Mouse (Mus musculus) c-Kit-negative CD71-positive TER-119-positive erythroid progenitor cells, embryonic 14.5 days (primary cell): ENCODE measurements at regions not wholly inside any gene's neighbourhood (a gene's known extent, or its start where the extent isn't known, plus 50 kb on each side); places are given as distances from the start of the nearest gene placed in this dataset.

Source experiments
- DNase-seq: peaks from one replicate; pipeline ENCODE4 v3.0.0-alpha.2; 2013; ENCODE audit warnings: low read depth, low spot score

DNA sequence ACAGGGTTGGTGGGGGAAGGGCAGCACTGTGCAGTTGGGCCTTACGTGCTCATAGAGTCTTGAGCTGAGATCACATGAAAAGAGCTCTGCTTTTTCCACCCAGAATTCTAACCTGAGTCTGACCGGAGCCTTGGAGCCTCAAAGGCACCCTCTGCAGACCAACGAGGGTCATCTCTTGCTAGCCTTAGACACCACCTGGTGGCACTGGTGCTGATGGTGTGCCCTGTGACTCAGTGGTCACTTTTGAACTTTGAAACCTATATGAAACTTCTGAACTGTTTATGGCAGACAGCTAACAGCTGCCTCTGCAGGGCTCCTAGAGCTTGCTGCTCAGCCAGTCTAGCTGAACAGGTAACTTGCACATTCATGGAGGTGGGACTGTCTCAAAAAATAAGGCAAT, 118.5 kb downstream of the Zfp706 start:
- no peak for DNase-seq

DNA sequence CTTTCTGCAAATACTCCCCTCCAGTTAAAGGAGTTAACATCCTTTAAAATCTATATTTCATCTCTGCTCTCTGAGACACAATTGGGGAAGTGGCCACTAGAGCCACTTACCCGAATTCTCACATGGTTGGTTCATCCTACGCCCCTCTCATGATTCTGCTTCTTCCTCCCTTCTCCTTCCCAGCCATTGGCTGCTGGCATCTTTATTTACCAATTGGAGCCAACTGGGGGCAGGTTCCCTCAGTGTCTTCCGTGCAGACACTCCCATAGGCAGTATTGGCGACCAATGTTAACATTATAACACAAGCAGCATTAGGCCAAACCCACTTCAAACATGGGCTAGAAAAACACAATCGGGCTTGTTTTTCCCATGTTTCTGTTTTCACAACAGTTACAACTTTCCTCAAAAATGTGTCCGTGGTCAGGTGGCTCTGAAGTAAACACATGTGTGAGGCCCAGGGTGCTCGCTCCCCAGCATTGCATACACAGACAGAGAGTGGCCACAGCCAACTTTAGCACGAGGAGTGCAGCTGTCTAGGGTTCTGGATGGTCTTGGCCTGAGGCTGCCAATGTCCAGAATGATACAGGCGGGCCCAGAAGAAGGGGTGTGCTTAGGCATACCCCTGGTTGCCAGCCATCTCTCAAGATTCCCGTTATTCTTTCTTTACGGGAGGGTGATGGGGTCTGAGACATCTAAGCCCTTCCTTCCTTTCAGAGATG, 119.1 kb downstream of the Zfp706 start:
- DNase-seq: no peak

DNA sequence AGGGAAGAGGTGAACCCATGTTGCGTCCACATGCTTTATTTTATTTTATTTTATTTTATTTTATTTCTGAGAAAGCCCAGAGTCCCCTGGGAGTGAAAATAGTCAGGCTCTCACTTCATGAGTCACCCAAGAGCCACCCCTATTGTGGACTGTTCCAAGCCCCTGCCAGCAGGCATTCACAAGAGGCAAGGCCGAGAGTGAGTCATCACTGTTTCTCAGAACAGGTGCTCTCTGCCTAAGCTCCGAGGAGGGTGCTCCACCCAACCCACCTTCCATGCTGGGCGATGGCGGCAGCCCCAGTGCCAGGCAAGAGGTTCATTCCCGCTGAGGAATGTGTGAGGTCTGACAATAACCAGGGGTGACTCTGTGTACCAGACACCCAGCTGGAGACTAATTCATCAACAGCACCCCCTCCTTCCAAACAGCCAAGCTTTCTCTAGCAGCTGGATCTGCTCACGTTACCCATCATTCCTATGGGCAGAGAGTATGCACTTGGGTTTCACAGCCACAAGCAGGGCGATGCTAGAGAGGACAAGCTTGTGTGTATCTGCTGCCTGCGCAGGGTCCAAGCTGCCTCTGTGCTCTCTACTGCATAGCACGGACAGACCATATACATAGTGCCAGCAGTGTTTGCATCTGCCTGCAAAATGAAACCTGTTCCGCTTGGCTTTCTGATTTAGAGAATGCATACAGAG, 122.8 kb downstream of the Zfp706 start:
- no peak for DNase-seq

DNA sequence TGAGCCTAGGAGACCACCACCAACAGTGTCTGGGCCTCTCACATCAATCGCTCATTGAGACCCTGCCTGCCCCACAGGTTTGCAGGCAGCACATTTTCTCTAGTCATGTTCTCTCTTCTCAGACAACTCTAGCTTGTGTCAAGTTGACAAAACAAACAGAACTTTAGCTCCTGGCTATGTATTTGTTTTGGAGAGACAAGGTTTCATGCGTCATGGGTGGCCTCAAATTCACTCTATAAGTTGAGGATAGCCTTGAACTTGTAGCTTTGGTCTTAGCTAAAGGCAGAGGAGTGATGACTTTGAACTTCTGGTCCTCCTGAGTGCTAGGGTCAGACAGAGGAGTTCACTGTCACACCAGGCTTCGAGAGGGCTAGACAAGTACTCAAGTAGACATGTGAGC, 123.5 kb downstream of the Zfp706 start:
- no peak for DNase-seq

GRCm38 (mm10) chr15:36883156-36883555, 124.4 kb downstream of the Zfp706 start:
- DNase-seq: no peak

DNA sequence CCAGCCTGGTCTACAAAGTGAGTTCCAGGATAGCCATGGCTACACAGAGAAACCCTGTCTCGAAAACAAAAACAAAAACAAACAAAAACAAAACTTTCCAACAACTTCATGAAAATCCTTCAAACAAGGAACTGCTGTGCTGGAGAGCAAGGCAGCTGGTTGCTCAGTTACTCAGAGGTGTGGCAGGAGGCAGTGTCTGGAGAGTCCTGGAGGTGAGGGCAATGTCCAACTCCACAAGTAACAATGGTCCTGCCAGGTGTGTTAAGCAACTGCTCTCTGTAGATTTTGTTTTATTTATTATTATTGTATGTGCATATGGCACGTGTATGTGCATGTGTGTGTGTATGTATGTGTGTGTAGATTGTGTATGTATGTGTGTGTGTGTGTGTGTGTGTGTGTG, 126.0 kb downstream of the Zfp706 start:
- DNase-seq: no peak

- no peak for DNase-seq
Observed at GRCm38 (mm10) chr15:36880602-36881001, 127.0 kb downstream of the Zfp706 start.

DNA sequence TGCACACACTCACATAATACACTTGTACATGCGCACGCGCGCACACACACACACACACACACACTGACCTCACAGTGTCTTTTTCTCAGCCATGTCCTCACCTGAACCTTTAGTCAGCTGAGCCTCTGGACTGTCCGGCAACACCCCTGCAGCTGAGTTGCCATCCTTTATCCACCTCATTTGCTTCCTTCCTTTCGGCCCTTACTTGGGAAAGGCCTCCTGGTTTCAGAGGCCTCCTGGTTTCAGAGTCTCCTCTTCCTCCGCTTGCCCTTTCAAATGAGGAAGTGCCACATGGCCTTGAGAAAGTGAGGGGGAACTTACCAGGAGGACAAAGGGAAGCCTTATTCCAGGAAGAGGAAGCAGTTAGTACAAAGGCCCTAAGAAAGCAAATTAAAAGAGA, 128.0 kb downstream of the Zfp706 start:
- DNase-seq: no peak

- DNase-seq: no peak
Observed at GRCm38 (mm10) chr15:36878960-36879359, 128.6 kb downstream of the Zfp706 start.

DNA sequence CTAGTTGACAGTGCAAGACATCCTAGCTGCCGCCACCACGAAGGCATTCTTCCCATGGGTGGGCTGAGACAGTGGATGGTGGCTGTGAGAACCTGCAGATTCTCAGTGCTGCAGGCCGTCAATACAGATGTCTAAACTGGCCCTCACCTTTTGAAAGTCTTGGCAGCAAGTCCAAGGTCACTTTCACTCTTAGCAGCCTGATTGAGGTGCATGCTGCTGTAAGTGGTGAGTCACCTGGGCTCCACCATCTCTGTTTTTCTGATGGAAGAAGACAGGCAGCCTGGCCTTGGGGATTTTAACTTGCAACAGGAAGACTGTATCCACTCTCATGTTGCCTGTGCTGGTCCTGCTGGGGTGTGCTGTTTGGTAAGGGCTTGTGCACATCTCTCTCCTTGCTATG, 129.3 kb downstream of the Zfp706 start:
- no peak for DNase-seq

GRCm38 (mm10) chr15:36877501-36877900, 130.1 kb downstream of the Zfp706 start:
- no peak for DNase-seq

DNA sequence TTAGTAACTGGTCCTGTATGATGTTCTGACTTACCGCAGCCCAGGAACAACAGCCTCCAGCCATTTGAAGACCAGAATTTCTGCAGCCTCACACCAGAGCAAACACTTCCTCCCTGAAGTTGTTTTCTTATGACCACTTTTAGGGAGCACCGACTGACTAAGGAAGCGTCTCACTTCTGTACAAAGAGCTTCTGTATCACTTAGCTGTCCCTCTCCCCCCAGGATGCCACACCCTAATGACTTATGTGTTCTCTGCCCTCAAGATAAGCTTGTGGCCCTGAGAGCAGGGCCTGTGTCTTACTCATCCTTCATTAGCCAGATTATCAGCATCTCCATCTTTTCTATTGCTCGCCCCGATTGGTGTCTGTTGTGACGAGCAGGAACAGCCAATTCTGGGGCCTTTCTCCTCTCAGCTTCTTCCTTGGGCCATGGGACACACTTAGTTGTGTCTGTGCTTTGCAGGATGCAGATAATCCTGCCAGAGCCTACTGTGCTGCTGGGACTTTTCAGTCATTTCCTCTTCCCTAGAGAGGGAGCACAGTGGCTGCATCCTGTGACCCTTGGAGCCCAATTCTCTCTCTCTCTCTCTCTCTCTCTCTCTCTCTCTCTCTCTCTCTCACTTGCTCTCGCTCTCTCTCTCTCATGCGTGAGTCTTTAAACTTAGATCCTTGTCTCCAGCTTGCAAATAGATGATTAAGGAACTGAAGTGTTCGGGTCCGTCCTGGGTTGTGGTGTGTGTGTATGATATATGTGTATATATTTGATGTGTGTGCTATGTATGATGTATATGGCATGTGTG, 131.4 kb downstream of the Zfp706 start:
- no peak for DNase-seq

DNA sequence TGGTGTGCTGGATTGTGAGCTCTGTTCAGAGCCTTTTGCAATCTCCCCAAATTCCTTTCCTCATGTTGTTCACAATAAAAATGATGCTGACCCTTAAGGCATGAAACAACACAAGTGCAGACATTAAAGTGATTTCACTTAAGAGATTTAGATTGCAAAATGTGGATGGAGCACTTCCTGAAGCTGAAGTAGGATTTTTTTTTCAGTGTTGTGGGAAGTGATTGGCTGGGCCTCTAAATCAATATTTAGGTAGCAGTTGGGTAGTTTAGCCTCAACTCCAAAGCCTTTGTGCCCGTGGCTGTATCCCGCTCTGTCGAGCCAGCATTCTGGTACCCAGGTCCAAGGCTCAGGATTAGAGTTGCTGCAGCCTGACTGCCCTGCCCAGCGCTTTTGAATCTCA, 133.0 kb downstream of the Zfp706 start:
- no peak for DNase-seq

- DNase-seq: no peak
Observed at GRCm38 (mm10) chr15:36873884-36874243, 133.7 kb downstream of the Zfp706 start.

- DNase-seq: no peak
Observed at GRCm38 (mm10) chr15:36873058-36873883, 134.3 kb downstream of the Zfp706 start.

- DNase-seq: no peak
Observed at GRCm38 (mm10) chr15:36872566-36872965, 135.0 kb downstream of the Zfp706 start.

GRCm38 (mm10) chr15:36870717-36871116, 136.9 kb downstream of the Zfp706 start:
- DNase-seq: no peak

- no peak for DNase-seq
Observed at GRCm38 (mm10) chr15:36870094-36870493, 137.5 kb downstream of the Zfp706 start.

DNA sequence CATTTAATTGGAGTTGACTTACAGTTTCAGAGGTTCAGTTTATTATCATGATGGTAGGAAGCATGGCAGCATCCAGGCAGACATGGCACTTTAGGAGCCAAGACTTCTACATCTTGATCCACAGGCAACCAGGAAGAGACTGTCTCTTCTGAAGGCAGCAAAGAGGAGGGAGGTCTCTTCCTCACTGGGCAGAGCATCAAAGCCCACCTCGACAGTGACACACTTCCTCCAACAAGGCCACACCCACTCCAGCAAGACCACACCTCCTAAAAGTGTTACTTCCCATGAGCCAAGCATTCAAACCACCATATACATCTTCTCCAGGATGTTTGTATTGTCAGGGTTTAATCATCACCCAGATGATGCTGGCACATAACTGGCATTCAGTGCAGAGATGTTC, 141.5 kb downstream of the Zfp706 start:
- DNase-seq: no peak

- DNase-seq: no peak
Observed at GRCm38 (mm10) chr15:36865332-36865731, 142.2 kb downstream of the Zfp706 start.

DNA sequence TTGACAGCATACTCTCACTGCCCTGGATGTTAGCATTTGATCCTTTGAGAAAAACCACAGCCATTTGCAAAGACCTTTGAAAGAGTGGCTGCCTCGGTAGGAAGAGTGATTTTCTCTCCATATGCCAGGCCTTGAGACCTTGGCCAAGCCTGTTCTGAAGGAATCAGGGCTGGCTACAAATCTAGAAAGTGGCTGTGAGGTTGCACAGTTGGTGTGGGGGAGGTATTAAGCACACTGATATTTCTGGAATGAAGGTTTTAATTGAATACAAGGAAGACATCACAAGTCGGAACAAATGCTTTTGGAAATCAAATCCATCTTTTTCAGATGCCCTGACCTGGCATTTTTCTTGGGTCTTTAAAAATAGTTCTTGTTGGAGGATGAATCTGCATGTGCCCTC, 143.5 kb downstream of the Zfp706 start:
- DNase-seq: no peak

GRCm38 (mm10) chr15:36858711-36859110, 148.9 kb downstream of the Zfp706 start:
- no peak for DNase-seq
